Mouse (Mus musculus): ENCODE measurements around the gene Rftn2.

Rftn2 gene

DNA sequence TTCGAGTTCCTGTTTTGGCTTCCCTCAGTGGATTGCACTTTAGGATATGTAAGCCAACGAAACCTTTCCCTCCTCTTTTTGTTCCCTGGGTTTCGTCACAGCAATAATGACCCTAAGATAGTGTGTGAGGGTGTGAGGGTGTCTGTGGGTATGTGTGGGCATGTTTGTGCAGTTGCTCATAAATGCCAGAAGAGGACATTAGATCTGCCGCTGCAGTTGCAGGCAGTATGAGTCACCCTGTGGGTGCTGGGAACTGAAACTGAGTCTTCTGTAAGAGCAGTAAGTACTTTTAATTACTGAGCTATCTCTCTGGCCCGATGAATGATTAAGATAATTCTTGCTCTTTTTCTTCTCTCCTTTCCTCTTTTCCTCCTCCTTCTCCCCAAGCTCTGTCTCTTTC is 103.5 kb downstream of the Rftn2 start:
- no peak for DNase-seq
